Mouse (Mus musculus): ENCODE data around the gene Arhgap44. TPM values are rescaled to one million over a fixed set of nuclear protein-coding genes. Genes with fewer than 3 reads are reported as not detected.

Gene Arhgap44
- polyA plus RNA-seq, 1 experiment, result 0.45 TPM

GRCm38 (mm10) chr11:65059531-65059930 lies 103.2 kb downstream of the Arhgap44 start:
- WGBS, result 86% methylated on average over 12 of the region's 12 CpGs
- H3K27ac ChIP-seq (ENCODE audit: control insufficient read depth, insufficient read depth, low read depth, low read length, poor library complexity), result no peak overlapping the region
- H3K4me1 ChIP-seq (ENCODE audit: control insufficient read depth, insufficient read depth, low read length), result no peaks in the 10 kb centered on the region
- no peak for TF ChIP-seq CTCF (IDR thresholded peaks at IDR 0.05; ENCODE audit: control insufficient read depth, insufficient read depth, low read length)
- TF ChIP-seq POLR2A (IDR thresholded peaks at IDR 0.05; ENCODE audit: borderline replicate concordance, control insufficient read depth, low read depth, low read length), result no peak
- no peak overlapping the region for H3K4me3 ChIP-seq (replicated peaks; ENCODE audit: control insufficient read depth, low read depth, low read length)

GRCm38 (mm10) chr11:65058224-65058908 lies 104.4 kb downstream of the Arhgap44 start:
- H3K4me1 ChIP-seq (ENCODE audit: control insufficient read depth, insufficient read depth, low read length), result no peaks in the 10 kb centered on the region
- WGBS, result 77% methylated on average over 7 of the region's 7 CpGs
- TF ChIP-seq POLR2A (IDR thresholded peaks at IDR 0.05; ENCODE audit: borderline replicate concordance, control insufficient read depth, low read depth, low read length) (no peak), CTCF (IDR thresholded peaks at IDR 0.05; ENCODE audit: control insufficient read depth, insufficient read depth, low read length) (no peak)
- no peak overlapping the region for H3K4me3 ChIP-seq (replicated peaks; ENCODE audit: control insufficient read depth, low read depth, low read length)
- no peak overlapping the region for H3K27ac ChIP-seq (ENCODE audit: control insufficient read depth, insufficient read depth, low read depth, low read length, poor library complexity)

- H3K27ac ChIP-seq (ENCODE audit: control insufficient read depth, insufficient read depth, low read depth, low read length, poor library complexity), result no peak overlapping the region
- H3K4me3 ChIP-seq (replicated peaks; ENCODE audit: control insufficient read depth, low read depth, low read length), result no peak overlapping the region
- H3K4me1 ChIP-seq (ENCODE audit: control insufficient read depth, insufficient read depth, low read length), result no peaks in the 10 kb centered on the region
- 75% methylated on average over 7 of the region's 7 CpGs for WGBS
- TF ChIP-seq CTCF (IDR thresholded peaks at IDR 0.05; ENCODE audit: control insufficient read depth, insufficient read depth, low read length) (no peak), POLR2A (IDR thresholded peaks at IDR 0.05; ENCODE audit: borderline replicate concordance, control insufficient read depth, low read depth, low read length) (no peak)
Measured at GRCm38 (mm10) chr11:65055596-65055995, 107.2 kb downstream of the Arhgap44 start.

- H3K4me1 ChIP-seq (ENCODE audit: control insufficient read depth, insufficient read depth, low read length), result no peaks in the 10 kb centered on the region
- no peak for TF ChIP-seq CTCF (IDR thresholded peaks at IDR 0.05; ENCODE audit: control insufficient read depth, insufficient read depth, low read length)
- TF ChIP-seq POLR2A (IDR thresholded peaks at IDR 0.05; ENCODE audit: borderline replicate concordance, control insufficient read depth, low read depth, low read length), result no peak
- H3K4me3 ChIP-seq (replicated peaks; ENCODE audit: control insufficient read depth, low read depth, low read length), result no peak overlapping the region
- 66% methylated on average over 5 of the region's 5 CpGs for WGBS
- H3K27ac ChIP-seq (ENCODE audit: control insufficient read depth, insufficient read depth, low read depth, low read length, poor library complexity), result no peak overlapping the region
Measured at GRCm38 (mm10) chr11:65054216-65054615, 108.5 kb downstream of the Arhgap44 start.

- Histone ChIP-seq H3K4me3 (replicated peaks; ENCODE audit: control insufficient read depth, low read depth, low read length) (no peak overlapping the region), H3K27ac (ENCODE audit: control insufficient read depth, insufficient read depth, low read depth, low read length, poor library complexity) (no peak overlapping the region), H3K4me1 (ENCODE audit: control insufficient read depth, insufficient read depth, low read length) (no peaks in the 10 kb centered on the region)
- 85% methylated on average over 5 of the region's 5 CpGs for WGBS
- TF ChIP-seq POLR2A (IDR thresholded peaks at IDR 0.05; ENCODE audit: borderline replicate concordance, control insufficient read depth, low read depth, low read length), result no peak
- no peak for TF ChIP-seq CTCF (IDR thresholded peaks at IDR 0.05; ENCODE audit: control insufficient read depth, insufficient read depth, low read length)
Measured at GRCm38 (mm10) chr11:65050819-65051218, 111.9 kb downstream of the Arhgap44 start.

GRCm38 (mm10) chr11:65049090-65049489 lies 113.7 kb downstream of the Arhgap44 start:
- TF ChIP-seq CTCF (IDR thresholded peaks at IDR 0.05; ENCODE audit: control insufficient read depth, insufficient read depth, low read length), result no peak
- no peak for TF ChIP-seq POLR2A (IDR thresholded peaks at IDR 0.05; ENCODE audit: borderline replicate concordance, control insufficient read depth, low read depth, low read length)
- Histone ChIP-seq H3K27ac (ENCODE audit: control insufficient read depth, insufficient read depth, low read depth, low read length, poor library complexity) (no peak overlapping the region), H3K4me3 (replicated peaks; ENCODE audit: control insufficient read depth, low read depth, low read length) (no peak overlapping the region), H3K4me1 (ENCODE audit: control insufficient read depth, insufficient read depth, low read length) (no peaks in the 10 kb centered on the region)
- WGBS, result 88% methylated on average over 7 of the region's 7 CpGs

GRCm38 (mm10) chr11:65040556-65040955 lies 122.2 kb downstream of the Arhgap44 start:
- no peak overlapping the region for H3K4me3 ChIP-seq (replicated peaks; ENCODE audit: control insufficient read depth, low read depth, low read length)
- WGBS, result 79% methylated on average over 6 of the region's 6 CpGs
- no peaks in the 10 kb centered on the region for H3K4me1 ChIP-seq (ENCODE audit: control insufficient read depth, insufficient read depth, low read length)
- TF ChIP-seq CTCF (IDR thresholded peaks at IDR 0.05; ENCODE audit: control insufficient read depth, insufficient read depth, low read length) (no peak), POLR2A (IDR thresholded peaks at IDR 0.05; ENCODE audit: borderline replicate concordance, control insufficient read depth, low read depth, low read length) (no peak)
- H3K27ac ChIP-seq (ENCODE audit: control insufficient read depth, insufficient read depth, low read depth, low read length, poor library complexity), result no peak overlapping the region

GRCm38 (mm10) chr11:65039517-65040095 lies 123.2 kb downstream of the Arhgap44 start:
- Histone ChIP-seq H3K4me1 (ENCODE audit: control insufficient read depth, insufficient read depth, low read length) (no peaks in the 10 kb centered on the region), H3K27ac (ENCODE audit: control insufficient read depth, insufficient read depth, low read depth, low read length, poor library complexity) (no peak overlapping the region), H3K4me3 (replicated peaks; ENCODE audit: control insufficient read depth, low read depth, low read length) (no peak overlapping the region)
- TF ChIP-seq CTCF (IDR thresholded peaks at IDR 0.05; ENCODE audit: control insufficient read depth, insufficient read depth, low read length) (no peak), POLR2A (IDR thresholded peaks at IDR 0.05; ENCODE audit: borderline replicate concordance, control insufficient read depth, low read depth, low read length) (no peak)
- 68% methylated on average over 12 of the region's 12 CpGs for WGBS

All from bone marrow, adult 2 months (tissue).